In the genomic region with DNA sequence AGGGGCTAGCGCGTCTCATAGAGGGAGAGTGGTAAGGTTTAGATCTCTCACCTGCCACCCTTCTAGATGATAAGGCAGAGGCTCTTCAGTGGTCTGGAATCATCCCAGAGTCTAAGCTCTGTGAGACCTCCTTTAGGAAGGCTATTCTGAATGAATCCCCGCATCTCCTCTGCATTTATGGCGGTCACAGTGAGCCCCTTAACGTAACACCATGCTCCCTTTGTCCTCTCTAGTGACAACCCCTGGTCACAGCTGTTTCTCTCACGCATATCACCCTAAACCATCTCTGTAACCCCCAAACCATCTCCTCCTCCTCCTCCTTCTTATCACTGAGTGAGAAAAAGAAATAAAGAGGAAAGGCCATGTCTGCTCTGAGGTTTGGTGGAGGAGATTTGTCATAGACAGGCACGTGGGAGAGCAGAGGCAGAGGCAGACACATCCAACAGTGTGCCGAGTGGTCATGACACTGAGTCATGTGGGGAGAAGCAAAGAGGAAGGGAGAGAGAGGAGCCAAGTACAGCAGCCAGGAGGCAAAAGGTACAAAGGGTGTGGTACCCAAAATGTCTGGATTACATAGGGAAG, we compare ENCODE assay signal across 24 mouse cellular contexts. TPM values are rescaled to one million over a fixed set of nuclear protein-coding genes. Genes with fewer than 3 reads are reported as not detected.
DNase-seq lines count a peak whose midpoint lies in the region; ATAC-seq and TF ChIP-seq lines count a peak whose summit lies in the region.
"Had no signal": no experiment of that assay in that cellular context is flagged by ENCODE, and none has a peak within 500 bp of the region (broad histone marks: within the 10 kb centered on the region; RNA-seq: fewer than 3 reads in every experiment).

No protein-coding gene starts in this region.

- ATAC-seq in common myeloid progenitor, adult 5-6 weeks (replicated peaks; ENCODE audit: low read depth, poor library complexity, severe bottlenecking), result peak; percentile 79
- peak; percentile 15; the same call in 1 of the 2 replicates for ATAC-seq in stomach, postnatal 0 days (ENCODE audit: low FRiP score, low TSS enrichment)
- no peak for ATAC-seq in forebrain, embryonic 16.5 days
- ATAC-seq: forebrain, embryonic 13.5 days; intestine, embryonic 16.5 days had no signal

- dilution Hi-C loops in CH12.LX (cut with MboI; ENCODE audit: extremely low pct_ligation_motif_present, extremely low pct_unique_long_range_greater_than_20kb, low sequenced_read_pairs), result loop anchor here (10.0 kb wide), 1 partner anchor 57 kb away; no protein-coding TSS in a partner anchor

- no peak; the same call in 1 of the 2 replicates for TF ChIP-seq RAD21 in CH12.LX (IDR thresholded peaks at IDR 0.05; ENCODE audit: low read depth, low read length)

- TF ChIP-seq EP300 in CH12.LX (IDR thresholded peaks at IDR 0.05; ENCODE audit: low read length), result no peak
- TF ChIP-seq EP300 in stomach, postnatal 0 days (optimal IDR thresholded peaks at IDR 0.05), result no peak

- peak; percentile 48 for DNase-seq in lung, postnatal 36 days
- DNase-seq in lung, postnatal 14 days, result no peak
- peak; percentile 71 for DNase-seq in CH12.LX (ENCODE audit: extremely low read depth)
- DNase-seq in stomach, postnatal 0 days (ENCODE audit: low spot score), result no peak
- no peak for DNase-seq in retina, postnatal 1 day
- DNase-seq in adrenal gland, postnatal 10 days, result no peak
- DNase-seq: cerebellum, adult 9-10 months; heart, postnatal 4 days; layer of hippocampus, postnatal 36 days; right cerebral cortex, postnatal 25 days; thymus, adult 2 months had no signal

- H3K4me1 ChIP-seq in CH12.LX (ENCODE audit: control insufficient read depth in 1 of 2, insufficient read depth in 2 of 2), result peaks cover 11 to 43% of the 10 kb centered on the region in 2 experiments
- H3K4me1 ChIP-seq in stomach, postnatal 0 days (replicated peaks; ENCODE audit: control insufficient read depth, insufficient read depth), result no peaks in the 10 kb centered on the region
- no peaks in the 10 kb centered on the region for H3K4me1 ChIP-seq in forebrain, embryonic 16.5 days (replicated peaks; ENCODE audit: control insufficient read depth, insufficient read depth, low read length)
- H3K4me1 ChIP-seq: embryonic facial prominence, embryonic 12.5 days; forebrain, embryonic 13.5 days; hindbrain, embryonic 15.5 days; limb, embryonic 15.5 days; stomach, embryonic 15.5 days had no signal

- no peaks in the 10 kb centered on the region for H3K27me3 ChIP-seq in CH12.LX (replicated peaks)
- no peaks in the 10 kb centered on the region for H3K27me3 ChIP-seq in stomach, postnatal 0 days (ENCODE audit: control insufficient read depth, insufficient read depth, low read length)
- no peaks in the 10 kb centered on the region for H3K27me3 ChIP-seq in forebrain, embryonic 16.5 days (replicated peaks; ENCODE audit: control insufficient read depth, insufficient read depth, low read length)
- H3K27me3 ChIP-seq: embryonic facial prominence, embryonic 12.5 days; forebrain, embryonic 13.5 days; heart, embryonic 15.5 days; hindbrain, embryonic 15.5 days; limb, embryonic 15.5 days; liver, embryonic 15.5 days; midbrain, embryonic 12.5 days; stomach, embryonic 15.5 days had no signal

- no peaks in the 10 kb centered on the region; the same call in 1 of the 2 replicates for H3K79me2 ChIP-seq in CH12.LX (replicated peaks; ENCODE audit: control insufficient read depth, extremely low read depth, insufficient read depth, poor library complexity, severe bottlenecking)

- H3K9ac ChIP-seq in CH12.LX (ENCODE audit: insufficient read depth, low read depth), result peak overlapping the region; percentile 78
- H3K9ac ChIP-seq in stomach, postnatal 0 days (ENCODE audit: low read length), result no peak overlapping the region
- H3K9ac ChIP-seq in forebrain, embryonic 16.5 days (replicated peaks; ENCODE audit: low read depth, low read length), result no peak overlapping the region
- H3K9ac ChIP-seq: embryonic facial prominence, embryonic 12.5 days; forebrain, embryonic 13.5 days; heart, embryonic 15.5 days; hindbrain, embryonic 15.5 days; limb, embryonic 15.5 days; liver, embryonic 15.5 days; midbrain, embryonic 12.5 days; stomach, embryonic 15.5 days had no signal

- TF ChIP-seq POLR2A in CH12.LX (IDR thresholded peaks at IDR 0.05; ENCODE audit: low read depth, low read length), result peak; percentile 35; the same call in 1 of the 2 replicates

- peak overlapping the region; percentile 64 for H3K4me2 ChIP-seq in CH12.LX (ENCODE audit: insufficient read depth, low read depth, poor library complexity, severe bottlenecking)
- no peak overlapping the region for H3K4me2 ChIP-seq in stomach, postnatal 0 days (replicated peaks; ENCODE audit: low read depth)
- H3K4me2 ChIP-seq in forebrain, embryonic 16.5 days (ENCODE audit: low read length), result no peak overlapping the region
- H3K4me2 ChIP-seq: embryonic facial prominence, embryonic 12.5 days; forebrain, embryonic 13.5 days; heart, embryonic 15.5 days; hindbrain, embryonic 15.5 days; limb, embryonic 15.5 days; liver, embryonic 15.5 days; midbrain, embryonic 12.5 days; stomach, embryonic 15.5 days had no signal

- in situ Hi-C loops in CH12.LX (cut with MboI; ENCODE audit: low pct_ligation_motif_present, low pct_unique_long_range_greater_than_20kb, low sequenced_read_pairs), result no loop called here

- peaks cover 4% of the 10 kb centered on the region for H3K9me3 ChIP-seq in CH12.LX (replicated peaks; ENCODE audit: low read length)
- no peaks in the 10 kb centered on the region for H3K9me3 ChIP-seq in stomach, postnatal 0 days (ENCODE audit: control insufficient read depth, low read length)
- no peaks in the 10 kb centered on the region for H3K9me3 ChIP-seq in forebrain, embryonic 16.5 days (ENCODE audit: control insufficient read depth, low read length)
- H3K9me3 ChIP-seq: embryonic facial prominence, embryonic 12.5 days; forebrain, embryonic 13.5 days; heart, embryonic 15.5 days; hindbrain, embryonic 15.5 days; limb, embryonic 15.5 days; liver, embryonic 15.5 days; midbrain, embryonic 12.5 days; stomach, embryonic 15.5 days had no signal

- 86% methylated on average over 8 of the region's 8 CpGs for WGBS in stomach, postnatal 0 days
- 90% methylated on average over 8 of the region's 8 CpGs for WGBS in forebrain, embryonic 16.5 days

- H3K36me3 ChIP-seq in CH12.LX (replicated peaks in 1 of 2; ENCODE audit: control insufficient read depth in 1 of 2, insufficient read depth in 1 of 2, low read length in 1 of 2), result no peaks in the 10 kb centered on the region
- no peaks in the 10 kb centered on the region for H3K36me3 ChIP-seq in stomach, postnatal 0 days (ENCODE audit: control insufficient read depth, insufficient read depth, low read length)
- H3K36me3 ChIP-seq in forebrain, embryonic 16.5 days (ENCODE audit: control insufficient read depth, insufficient read depth), result no peaks in the 10 kb centered on the region
- H3K36me3 ChIP-seq: embryonic facial prominence, embryonic 12.5 days; heart, embryonic 15.5 days; hindbrain, embryonic 15.5 days; limb, embryonic 15.5 days; liver, embryonic 15.5 days; midbrain, embryonic 12.5 days; stomach, embryonic 15.5 days had no signal

- peak overlapping the region; percentile 33 to 53 (median 48) for H3K4me3 ChIP-seq in CH12.LX (replicated peaks in 1 of 3; ENCODE audit: low read depth in 2 of 3, low read length in 2 of 3, poor library complexity in 1 of 3)
- no peak overlapping the region for H3K4me3 ChIP-seq in stomach, postnatal 0 days (ENCODE audit: low read depth, low read length)
- no peak overlapping the region for H3K4me3 ChIP-seq in forebrain, embryonic 16.5 days (replicated peaks; ENCODE audit: low read length)
- H3K4me3 ChIP-seq: embryonic facial prominence, embryonic 12.5 days; erythroblast, embryonic 14.5 days; forebrain, embryonic 13.5 days; heart, embryonic 15.5 days; hindbrain, embryonic 15.5 days; limb, embryonic 15.5 days; liver, embryonic 15.5 days; midbrain, embryonic 12.5 days; myocyte; stomach, embryonic 15.5 days had no signal

- TF ChIP-seq CTCF in CH12.LX (conservative IDR thresholded peaks at IDR 0.05 in 1 of 2, IDR thresholded peaks at IDR 0.05 in 1 of 2; ENCODE audit: low read depth in 2 of 2, low read length in 2 of 2), result no peak
- TF ChIP-seq CTCF in stomach, postnatal 0 days (IDR thresholded peaks at IDR 0.05; ENCODE audit: low read depth), result no peak

- H3K27ac ChIP-seq in CH12.LX (ENCODE audit: insufficient read depth, low read depth), result peak overlapping the region; percentile 89
- no peak overlapping the region for H3K27ac ChIP-seq in stomach, postnatal 0 days (replicated peaks)
- no peak overlapping the region for H3K27ac ChIP-seq in forebrain, embryonic 16.5 days (ENCODE audit: low read length)
- H3K27ac ChIP-seq: embryonic facial prominence, embryonic 12.5 days; forebrain, embryonic 13.5 days; heart, embryonic 15.5 days; hindbrain, embryonic 15.5 days; limb, embryonic 15.5 days; liver, embryonic 15.5 days; midbrain, embryonic 12.5 days; stomach, embryonic 15.5 days had no signal

TF ChIP-seq in CH12.LX, 34 proteins besides CTCF, POLR2A, EP300 and RAD21 (continues in another document):
- TF ChIP-seq TBP (conservative IDR thresholded peaks at IDR 0.05; ENCODE audit: low read depth, low read length) (0 out of 2 replicates have a peak, but pooled peaks have one; percentile 33), RCOR1 (conservative IDR thresholded peaks at IDR 0.05; ENCODE audit: low read depth, low read length) (0 out of 2 replicates have a peak, but pooled peaks have one; percentile 53), UBTF (IDR thresholded peaks at IDR 0.05; ENCODE audit: low read depth, low read length) (0 out of 2 replicates have a peak, but pooled peaks have one; percentile 62), MAX (IDR thresholded peaks at IDR 0.05; ENCODE audit: low read length) (peak; percentile 91), ETS1 (conservative IDR thresholded peaks at IDR 0.05; ENCODE audit: low read depth, low read length) (peak; percentile 52; the same call in 1 of the 2 replicates), CHD1 (IDR thresholded peaks at IDR 0.05; ENCODE audit: low read depth, low read length) (peak; percentile 76; the same call in 1 of the 2 replicates), MEF2A (IDR thresholded peaks at IDR 0.05; ENCODE audit: borderline replicate concordance, low read depth, low read length) (no peak; the same call in 1 of the 2 replicates), BHLHE40 (IDR thresholded peaks at IDR 0.05; ENCODE audit: low read depth, low read length) (peak; percentile 92), MXI1 (IDR thresholded peaks at IDR 0.05; ENCODE audit: low read depth, low read length) (peak; percentile 90), ZMIZ1 (IDR thresholded peaks at IDR 0.05; ENCODE audit: low read depth, low read length) (peak; percentile 59; the same call in 1 of the 2 replicates), JUND (conservative IDR thresholded peaks at IDR 0.05; ENCODE audit: low read depth, low read length) (no peak)

RNA-seq across cellular contexts. Expression of gene Klhl25, which starts 25.9 kb away (rescaled TPM):
- total RNA-seq in CH12.LX (2012; rRNA removed) (13.9 and 14.2 TPM in 2 replicates), CH12.LX (2014; rRNA removed) (10.4 and 12.9 TPM in 2 replicates)
- 11.0 and 11.2 TPM in 2 replicates for polyA plus RNA-seq in CH12.LX (2012; ENCODE audit: insufficient read length, low read depth)
- total RNA-seq in common myeloid progenitor, adult 5-6 weeks (2017), result 6.3 and 8.3 TPM in 2 replicates
- polyA plus RNA-seq in stomach, postnatal 0 days (2015; fragmentation: Nextera tagmentation; extraction: Ambion mirVana), result 8.0 and 8.2 TPM in 2 replicates
- 43.7 and 52.9 TPM in 2 replicates for polyA plus RNA-seq in forebrain, embryonic 16.5 days (2015; fragmentation: Nextera tagmentation; extraction: Ambion mirVana)
- 10 to 100 TPM; 21.0 to 22.4 TPM for total RNA-seq in adrenal gland, postnatal 10 days (2021)

Comparison
In these comparisons a context has a peak if more than half of its experiments do, and no peak if none do; other contexts are left out.
1. DNase-seq: peak in lung, postnatal 36 days (single experiment) and CH12.LX (single experiment); none in lung, postnatal 14 days (single experiment), stomach, postnatal 0 days (single experiment), retina, postnatal 1 day (single experiment) and adrenal gland, postnatal 10 days (single experiment).
2. H3K4me3 ChIP-seq: peak in CH12.LX (3 of 3); none in stomach, postnatal 0 days (single experiment) and forebrain, embryonic 16.5 days (single experiment).